Mouse (Mus musculus) heart, embryonic 12.5 days (tissue): Measurements from ENCODE around the gene Pom121l2. TPM values are rescaled to one million over a fixed set of nuclear protein-coding genes. Genes with fewer than 3 reads are reported as not detected.
A peak's percentile ranks its signal among the peaks of the same experiment; 100 is the strongest.

ENCODE experiments used
- ATAC-seq: fragments of 200-750 bp; cut with Nextera tagmentation; 2 replicates; pipeline ENCODE4 v1.8.0; 2017; ENCODE audit warnings: moderate TSS enrichment, moderate library complexity; ENCODE audit not compliant: insufficient number of reproducible peaks, low FRiP score
- H3K27ac ChIP-seq: fragments of 300-500 bp; sonication (generic); 2 replicates; pipeline ENCODE4 v1.5.1; 2016; ENCODE audit warnings: mild to moderate bottlenecking, moderate library complexity; ENCODE audit not compliant: poor library complexity, severe bottlenecking
- H3K27me3 ChIP-seq: fragments of 300-500 bp; sonication (generic); replicated peaks from 2 replicates; pipeline ENCODE4 v1.6.1; 2016; ENCODE audit warnings: mild to moderate bottlenecking, moderate library complexity
- H3K36me3 ChIP-seq: fragments of 300-500 bp; sonication (generic); 2 replicates; pipeline ENCODE4 v1.6.1; 2016; ENCODE audit warnings: mild to moderate bottlenecking, moderate library complexity
- H3K4me1 ChIP-seq: fragments of 300-500 bp; sonication (generic); replicated peaks from 2 replicates; pipeline ENCODE4 v1.6.1; 2016; ENCODE audit warnings: mild to moderate bottlenecking
- H3K4me2 ChIP-seq: fragments of 300-500 bp; sonication (generic); 2 replicates; pipeline ENCODE4 v1.6.1; 2016; ENCODE audit warnings: mild to moderate bottlenecking, moderate library complexity
- H3K4me3 ChIP-seq: fragments of 300-500 bp; sonication (generic); 2 replicates; pipeline ENCODE4 v1.5.1; 2016; ENCODE audit warnings: mild to moderate bottlenecking
- H3K9ac ChIP-seq: fragments of 300-500 bp; sonication (generic); 2 replicates; pipeline ENCODE4 v1.6.1; 2016; ENCODE audit warnings: mild to moderate bottlenecking, moderate library complexity
- H3K9me3 ChIP-seq: fragments of 300-500 bp; sonication (generic); replicated peaks from 2 replicates; pipeline ENCODE4 v1.6.1; 2016; ENCODE audit warnings: mild to moderate bottlenecking, moderate library complexity
- WGBS: fragments of 180-500 bp; shearing (Covaris S2); methylation state at CpG from one replicate; pipeline ENCODE4 v1.1.7; 2016; 5-methylcytosine and 5-hydroxymethylcytosine counted together
- polyA plus RNA-seq: library from polyadenylated mRNA; unstranded; fragments of >200 nt; fragmentation: Nextera tagmentation; extraction: Ambion mirVana; gene quantifications from 2 replicates; pipeline ENCODE4 v1.2.1, GENCODE M21; 2016

The Pom121l2 gene
- polyA plus RNA-seq, 1 experiment from 2014 or later: 0.14 TPM

DNA sequence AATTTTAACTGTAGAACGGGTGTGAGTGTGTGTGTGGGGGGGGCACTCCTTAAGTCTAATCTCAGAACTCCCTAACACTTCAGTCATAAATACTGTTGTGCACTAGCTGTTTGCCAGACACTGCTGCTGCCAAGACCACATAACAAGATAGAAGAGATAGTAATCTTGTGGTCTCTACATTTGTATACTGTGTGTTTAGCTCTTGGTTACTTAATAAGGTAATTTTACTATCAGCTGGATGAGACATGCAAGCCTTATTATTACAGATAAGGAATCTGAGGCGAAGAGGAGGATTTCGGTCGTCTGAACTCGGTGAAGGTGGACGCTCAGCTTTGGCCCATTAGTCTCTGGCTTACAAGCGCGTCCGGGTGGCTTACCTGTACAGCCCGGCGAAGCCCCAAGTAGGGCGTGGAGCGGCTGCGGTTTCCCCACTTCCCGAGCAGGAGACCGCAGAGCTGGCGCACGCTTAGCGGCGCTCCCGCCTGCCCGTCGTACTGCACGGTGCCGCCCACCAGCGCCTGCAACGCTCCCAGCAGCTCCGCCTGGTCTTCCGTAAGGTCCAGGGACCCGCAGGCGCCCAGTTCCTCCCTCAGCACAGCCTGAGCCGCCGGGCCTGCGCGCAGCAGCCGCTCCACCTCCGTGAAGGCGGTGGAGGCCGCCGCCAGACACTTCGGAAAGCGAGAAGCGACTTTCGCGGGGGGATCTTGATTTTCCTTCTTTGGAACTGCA, 24.8 kb downstream of the Pom121l2 start:
- WGBS: under 1% methylated on average over 45 of the region's 45 CpGs
- Histone ChIP-seq H3K9ac (peak overlapping the region; percentile 59), H3K27me3 (peaks cover 100% of the 10 kb centered on the region), H3K4me2 (peak overlapping the region; percentile 99), H3K27ac (no peak overlapping the region), H3K4me3 (peak overlapping the region; percentile 56), H3K36me3 (no peaks in the 10 kb centered on the region), H3K4me1 (peaks cover 12% of the 10 kb centered on the region; the same call in 1 of the 2 replicates), H3K9me3 (no peaks in the 10 kb centered on the region)
- ATAC-seq: peak; percentile 65

DNA sequence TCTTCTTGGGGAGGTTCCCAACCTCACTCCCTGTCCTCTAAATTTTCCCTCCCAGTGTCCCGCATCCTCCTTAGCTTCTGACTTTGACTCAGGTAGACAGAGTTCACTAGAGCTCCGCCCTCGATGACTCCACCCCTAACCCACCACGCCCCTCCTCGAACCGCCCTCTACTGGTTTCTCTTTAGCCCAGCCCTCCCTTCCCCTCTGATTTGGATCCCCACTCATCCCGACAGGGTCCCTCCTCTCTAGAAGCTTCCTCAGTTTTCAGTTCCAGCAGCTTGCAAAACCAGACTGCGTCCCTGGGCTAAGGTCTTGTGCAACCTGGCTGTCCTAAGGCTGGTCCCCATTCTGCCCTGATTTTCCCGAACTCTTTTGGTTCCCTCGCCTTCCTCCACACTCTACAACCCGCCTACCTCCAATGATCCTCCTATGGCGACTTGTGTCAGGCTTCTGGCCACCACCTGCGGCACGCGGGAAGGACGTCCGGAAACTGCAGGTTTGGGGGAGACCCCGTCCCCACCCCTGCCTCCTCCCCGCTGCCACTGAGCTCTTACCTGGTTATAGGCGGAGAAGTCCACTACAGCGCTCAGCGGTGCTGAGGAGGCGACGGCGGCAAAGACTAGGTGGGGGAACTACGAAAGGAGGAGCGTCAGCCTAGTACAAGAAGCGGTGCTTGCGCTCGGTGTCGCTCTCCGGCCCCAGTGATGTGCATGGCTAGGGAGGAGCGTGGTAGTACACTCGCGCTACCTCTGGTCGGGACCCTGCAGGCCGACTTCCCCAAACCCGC, 25.5 kb downstream of the Pom121l2 start:
- H3K4me2 ChIP-seq: peak overlapping the region; percentile 99
- H3K9ac ChIP-seq: peak overlapping the region; percentile 59
- peaks cover 98% of the 10 kb centered on the region for H3K27me3 ChIP-seq
- H3K27ac ChIP-seq: no peak overlapping the region
- peaks cover 12% of the 10 kb centered on the region; the same call in 1 of the 2 replicates for H3K4me1 ChIP-seq
- H3K9me3 ChIP-seq: no peaks in the 10 kb centered on the region
- ATAC-seq: peak; percentile 84
- WGBS: under 1% methylated on average over 38 of the region's 38 CpGs
- peak overlapping the region; percentile 56 for H3K4me3 ChIP-seq
- H3K36me3 ChIP-seq: no peaks in the 10 kb centered on the region

DNA sequence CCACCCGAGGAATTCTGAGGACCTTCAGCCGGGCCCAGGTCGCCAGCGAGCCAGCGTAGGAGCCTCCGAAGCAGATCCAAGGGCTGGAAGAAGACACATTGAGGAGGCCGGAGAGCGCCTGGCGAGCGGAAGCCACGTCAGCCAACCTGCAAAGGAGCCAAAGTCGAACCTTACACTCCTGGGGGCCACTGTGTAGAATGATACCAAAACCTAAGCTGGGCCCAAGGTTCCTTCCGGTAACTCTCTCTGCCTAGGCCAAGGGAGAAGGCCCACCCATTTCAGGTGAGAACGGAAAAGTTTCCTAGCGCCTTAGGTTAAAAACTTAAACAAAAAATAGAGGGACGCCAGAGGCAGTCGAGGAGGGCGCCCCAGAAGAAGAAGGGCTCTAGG, 26.1 kb downstream of the Pom121l2 start:
- no peaks in the 10 kb centered on the region for H3K9me3 ChIP-seq
- H3K9ac ChIP-seq: peak overlapping the region; percentile 59
- H3K4me3 ChIP-seq: peak overlapping the region; percentile 56
- peak overlapping the region; percentile 99 for H3K4me2 ChIP-seq
- H3K36me3 ChIP-seq: no peaks in the 10 kb centered on the region
- H3K4me1 ChIP-seq: peaks cover 12% of the 10 kb centered on the region; the same call in 1 of the 2 replicates
- no peak overlapping the region for H3K27ac ChIP-seq
- no peak for ATAC-seq
- 2% methylated on average over 18 of the region's 18 CpGs for WGBS
- peaks cover 95% of the 10 kb centered on the region for H3K27me3 ChIP-seq

DNA sequence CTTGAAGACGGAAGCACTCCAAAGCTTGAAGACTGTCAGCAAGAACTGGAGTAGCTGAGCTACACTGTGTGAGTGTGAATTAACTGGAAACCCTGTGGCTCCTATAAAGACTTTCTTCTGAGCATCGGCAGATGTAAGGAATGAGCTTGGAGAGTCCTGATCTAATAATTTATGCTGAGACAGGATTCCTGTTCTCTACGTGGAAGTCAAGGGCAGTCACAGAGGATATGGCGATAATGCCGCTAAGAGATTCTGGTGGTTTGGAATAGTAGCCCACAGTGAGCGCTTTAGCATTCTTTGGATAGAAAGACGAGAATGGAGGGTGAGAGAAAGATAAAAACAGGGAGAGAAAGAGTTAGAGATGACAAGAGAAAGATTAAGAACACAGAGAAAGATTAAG, 26.9 kb downstream of the Pom121l2 start:
- H3K36me3 ChIP-seq: no peaks in the 10 kb centered on the region
- no peak overlapping the region for H3K9ac ChIP-seq
- no peaks in the 10 kb centered on the region for H3K9me3 ChIP-seq
- ATAC-seq: no peak
- H3K4me2 ChIP-seq: no peak overlapping the region
- no peak overlapping the region for H3K4me3 ChIP-seq
- peaks cover 95% of the 10 kb centered on the region for H3K27me3 ChIP-seq
- H3K4me1 ChIP-seq: peaks cover 12% of the 10 kb centered on the region; the same call in 1 of the 2 replicates
- 46% methylated on average over 7 of the region's 7 CpGs for WGBS
- no peak overlapping the region for H3K27ac ChIP-seq

DNA sequence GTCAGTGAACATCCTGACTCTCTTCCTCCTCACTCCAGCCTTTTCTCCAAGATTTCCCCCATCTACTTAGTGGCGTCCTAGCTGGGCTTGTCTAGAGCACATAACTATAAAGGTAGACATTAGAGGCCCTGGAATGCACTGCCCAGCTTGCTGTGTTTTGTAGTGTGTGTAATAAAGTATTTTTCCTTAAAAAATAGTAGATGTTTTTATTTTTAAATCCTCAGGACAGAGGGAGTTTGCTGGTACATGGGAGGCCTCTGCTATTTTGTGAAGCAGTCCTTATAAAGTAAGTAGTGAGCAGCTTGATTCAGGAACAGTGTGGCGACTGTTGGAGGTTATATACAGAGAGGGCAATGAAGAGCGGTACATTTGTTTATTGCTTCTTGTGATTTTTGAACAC, 27.7 kb downstream of the Pom121l2 start:
- H3K27ac ChIP-seq: no peak overlapping the region
- 75% methylated on average over 3 of the region's 3 CpGs for WGBS
- H3K9me3 ChIP-seq: no peaks in the 10 kb centered on the region
- no peak overlapping the region for H3K9ac ChIP-seq
- H3K36me3 ChIP-seq: no peaks in the 10 kb centered on the region
- peaks cover 12% of the 10 kb centered on the region; the same call in 1 of the 2 replicates for H3K4me1 ChIP-seq
- H3K4me3 ChIP-seq: no peak overlapping the region
- peaks cover 91% of the 10 kb centered on the region for H3K27me3 ChIP-seq
- no peak overlapping the region for H3K4me2 ChIP-seq
- ATAC-seq: no peak

DNA sequence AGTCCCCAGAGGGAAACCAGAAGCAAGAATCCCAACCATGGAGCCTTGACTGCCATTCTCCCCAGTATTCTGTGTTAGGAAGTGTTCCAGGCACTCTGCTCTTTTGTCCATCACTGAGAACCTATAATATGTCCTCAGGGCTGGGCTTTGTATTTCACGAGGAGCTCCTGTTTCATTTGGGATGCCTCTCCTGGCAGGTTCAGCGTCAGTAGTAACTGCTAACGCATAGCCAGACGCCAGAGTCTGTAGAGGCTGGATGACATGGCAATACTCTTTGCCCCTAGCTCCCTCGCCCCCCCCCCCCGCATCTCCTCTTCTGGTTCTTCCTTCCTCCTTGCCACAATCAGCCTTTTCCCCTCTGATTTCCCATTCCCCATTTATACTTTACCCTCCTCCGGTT, 28.6 kb downstream of the Pom121l2 start, which contains the start of gene Prss16:
Prss16 (minus strand) TSS at position 101 of the 400 bp plus-strand sequence.
- 30% methylated on average over 6 of the region's 7 CpGs for WGBS
- no peak within 1 kb of the TSS for H3K4me3 ChIP-seq

DNA sequence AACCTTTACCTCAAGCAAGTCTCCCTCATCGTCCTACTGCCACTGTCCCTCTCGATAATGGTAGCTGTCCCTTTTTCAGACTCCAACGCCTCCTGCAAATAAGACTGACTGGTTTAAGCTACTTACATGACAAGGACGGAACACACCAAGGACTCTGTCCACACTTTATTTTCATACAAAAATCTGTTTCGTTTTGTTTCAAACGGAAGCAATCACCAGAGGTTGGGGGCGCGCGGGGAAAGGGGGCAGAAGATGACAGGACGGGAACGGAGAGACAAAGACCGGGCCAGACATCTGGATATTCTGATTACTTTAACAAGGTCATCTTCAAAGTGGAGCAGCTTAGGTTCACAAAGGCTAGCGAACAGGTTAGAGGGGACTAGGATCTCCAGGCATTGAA, 32.7 kb downstream of the Pom121l2 start:
- H3K27me3 ChIP-seq: peaks cover 57% of the 10 kb centered on the region
- H3K4me1 ChIP-seq: 0 out of 2 replicates have a peak, but pooled peaks cover 6% of the 10 kb centered on the region
- 19% methylated on average over 13 of the region's 13 CpGs for WGBS
- no peak overlapping the region for H3K9ac ChIP-seq
- H3K27ac ChIP-seq: no peak overlapping the region
- no peak for ATAC-seq
- no peaks in the 10 kb centered on the region for H3K36me3 ChIP-seq
- peak overlapping the region; percentile 20; the same call in 1 of the 2 replicates for H3K4me3 ChIP-seq
- H3K9me3 ChIP-seq: no peaks in the 10 kb centered on the region
- peak overlapping the region; percentile 58 for H3K4me2 ChIP-seq

More for the DNA sequence above, 28.6 kb downstream of the Pom121l2 start, which contains the start of gene Prss16:
- Histone ChIP-seq H3K4me1 (peaks cover 16% of the 10 kb centered on the region; the same call in 1 of the 2 replicates), H3K4me2 (no peak within 1 kb of the TSS), H3K36me3 (no peaks in the 10 kb centered on the region), H3K27ac (no peak within 1 kb of the TSS), H3K27me3 (peaks cover 90% of the 10 kb centered on the region), H3K9ac (no peak within 1 kb of the TSS), H3K9me3 (no peaks in the 10 kb centered on the region)
- no peak for ATAC-seq

DNA sequence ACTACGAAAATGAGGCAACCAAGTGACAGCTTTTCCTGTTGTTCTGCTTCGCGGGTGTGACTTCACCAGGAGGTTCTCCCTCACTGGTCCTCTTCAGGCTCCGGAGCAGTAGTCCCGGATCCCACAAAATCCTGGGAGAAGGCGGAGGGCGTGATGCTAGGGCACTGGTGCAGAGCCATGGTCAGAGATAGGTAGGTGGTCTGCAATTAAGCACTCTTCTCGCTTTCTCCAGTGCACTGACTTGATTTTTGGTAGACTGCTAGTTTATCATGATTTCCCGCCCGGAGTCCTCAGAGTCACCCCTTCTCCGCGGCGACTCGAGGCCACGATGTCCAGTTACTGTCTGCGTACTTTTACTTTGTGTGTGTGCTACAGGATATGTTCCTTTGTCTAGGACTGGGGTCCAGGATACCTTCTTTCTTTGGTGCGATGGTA, 33.4 kb downstream of the Pom121l2 start:
- H3K4me3 ChIP-seq: peak overlapping the region; percentile 37
- no peak for ATAC-seq
- peaks cover 50% of the 10 kb centered on the region for H3K27me3 ChIP-seq
- no peaks in the 10 kb centered on the region for H3K36me3 ChIP-seq
- H3K4me2 ChIP-seq: peak overlapping the region; percentile 58
- no peak overlapping the region for H3K9ac ChIP-seq
- WGBS: 8% methylated on average over 17 of the region's 17 CpGs
- 0 out of 2 replicates have a peak, but pooled peaks cover 6% of the 10 kb centered on the region for H3K4me1 ChIP-seq
- H3K27ac ChIP-seq: no peak overlapping the region
- no peaks in the 10 kb centered on the region for H3K9me3 ChIP-seq

DNA sequence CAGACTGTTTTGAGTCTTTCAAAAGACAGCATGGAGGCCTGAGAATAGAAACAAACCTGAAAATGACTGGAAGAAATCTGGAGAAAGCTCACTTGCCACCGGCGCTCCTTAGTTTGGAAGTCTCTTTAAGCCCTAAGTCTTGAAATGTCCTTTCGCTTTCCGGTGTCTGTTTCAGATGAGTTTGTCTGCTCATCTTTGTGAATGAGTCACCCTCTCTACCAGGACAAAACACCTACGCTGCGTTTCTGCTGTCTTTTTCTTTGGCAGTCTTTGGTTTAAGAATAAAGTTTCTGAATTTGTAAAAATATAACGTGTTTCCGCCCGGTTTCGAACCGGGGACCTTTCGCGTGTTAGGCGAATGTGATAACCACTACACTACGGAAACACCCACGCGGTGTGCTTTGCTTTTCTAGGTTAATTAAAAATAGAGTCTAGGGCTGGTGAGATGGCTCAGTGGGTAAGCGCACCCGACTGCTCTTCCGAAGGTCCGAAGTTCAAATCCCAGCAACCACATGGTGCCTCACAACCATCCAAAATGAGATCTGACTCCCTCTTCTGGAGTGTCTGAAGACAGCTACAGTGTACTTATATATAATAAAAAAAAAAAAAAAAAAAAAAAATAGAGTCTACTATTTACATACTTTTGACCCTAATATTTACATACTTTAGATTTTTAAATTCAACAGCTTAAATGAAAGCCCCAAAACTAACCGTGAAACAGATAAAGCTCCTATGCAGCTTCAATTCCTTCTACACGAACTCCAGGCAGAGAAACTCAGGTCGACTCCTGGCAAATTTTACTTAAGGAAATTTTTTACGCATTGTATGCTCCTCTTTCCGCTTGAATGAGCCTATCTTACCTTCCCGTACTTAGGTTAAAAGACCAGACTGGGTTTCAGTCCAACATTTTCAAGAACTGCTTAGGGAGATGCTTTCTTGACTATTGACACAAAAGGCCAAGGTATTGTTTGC, 34.8 kb downstream of the Pom121l2 start:
- H3K9ac ChIP-seq: no peak overlapping the region
- 13% methylated on average over 27 of the region's 27 CpGs for WGBS
- no peaks in the 10 kb centered on the region for H3K9me3 ChIP-seq
- ATAC-seq: peak; percentile 79; the same call in 1 of the 2 replicates
- H3K27ac ChIP-seq: no peak overlapping the region
- 0 out of 2 replicates have a peak, but pooled peaks cover 6% of the 10 kb centered on the region for H3K4me1 ChIP-seq
- H3K27me3 ChIP-seq: peaks cover 37% of the 10 kb centered on the region
- H3K4me2 ChIP-seq: peak overlapping the region; percentile 37
- peak overlapping the region; percentile 4; the same call in 1 of the 2 replicates for H3K4me3 ChIP-seq
- no peaks in the 10 kb centered on the region for H3K36me3 ChIP-seq
